Mouse (Mus musculus) ES-E14 (cell line): Measurements from ENCODE around the gene Nav2.

Source experiments
- CHD2 ChIP-seq: IDR thresholded peaks from 2 replicates; pipeline ENCODE4 v1.6.1; 2014; ENCODE audit warnings: mild to moderate bottlenecking, low read depth, low read length, inconsistent platforms
- HCFC1 ChIP-seq: IDR thresholded peaks from 2 replicates; pipeline ENCODE4 v1.6.1; 2012; ENCODE audit warnings: low read length, inconsistent platforms, borderline replicate concordance; ENCODE audit not compliant: insufficient read depth
- MAFK ChIP-seq: IDR thresholded peaks from 2 replicates; pipeline ENCODE4 v1.6.1; 2014; ENCODE audit warnings: mild to moderate bottlenecking, low read depth, low read length, inconsistent platforms; ENCODE audit not compliant: insufficient read depth
- ZC3H11A ChIP-seq: IDR thresholded peaks from 2 replicates; pipeline ENCODE4 v1.6.1; 2012; ENCODE audit warnings: low read depth, mild to moderate bottlenecking, inconsistent platforms, low read length, borderline replicate concordance
- ZNF384 ChIP-seq: IDR thresholded peaks from 2 replicates; pipeline ENCODE4 v1.6.1; 2012; ENCODE audit warnings: low read depth, low read length, inconsistent platforms

- TF ChIP-seq HCFC1, result no peak
- no peak for TF ChIP-seq MAFK
- TF ChIP-seq ZC3H11A, result no peak
- no peak for TF ChIP-seq ZNF384
- no peak for TF ChIP-seq CHD2
These were observed 53.0 kb downstream of the Nav2 start for GRCm38 (mm10) chr7:48961501-48961900.
